Mouse (Mus musculus) hematopoietic multipotent progenitor cell, adult 10-12 weeks (in vitro differentiated cells): ENCODE results near the gene Eid1. TPM values are rescaled to one million over a fixed set of nuclear protein-coding genes. Genes with fewer than 3 reads are reported as not detected.

Experiments used
- polyA plus RNA-seq: library from polyadenylated mRNA; stranded (reverse); fragments of >175 nt; gene quantifications from 2 replicates; pipeline ENCODE4 v1.2.3, GENCODE M21; 2012; ENCODE audit warnings: low replicate concordance

The Eid1 gene
- polyA plus RNA-seq: 36.8 and 38.5 TPM in 2 replicates

DNA sequence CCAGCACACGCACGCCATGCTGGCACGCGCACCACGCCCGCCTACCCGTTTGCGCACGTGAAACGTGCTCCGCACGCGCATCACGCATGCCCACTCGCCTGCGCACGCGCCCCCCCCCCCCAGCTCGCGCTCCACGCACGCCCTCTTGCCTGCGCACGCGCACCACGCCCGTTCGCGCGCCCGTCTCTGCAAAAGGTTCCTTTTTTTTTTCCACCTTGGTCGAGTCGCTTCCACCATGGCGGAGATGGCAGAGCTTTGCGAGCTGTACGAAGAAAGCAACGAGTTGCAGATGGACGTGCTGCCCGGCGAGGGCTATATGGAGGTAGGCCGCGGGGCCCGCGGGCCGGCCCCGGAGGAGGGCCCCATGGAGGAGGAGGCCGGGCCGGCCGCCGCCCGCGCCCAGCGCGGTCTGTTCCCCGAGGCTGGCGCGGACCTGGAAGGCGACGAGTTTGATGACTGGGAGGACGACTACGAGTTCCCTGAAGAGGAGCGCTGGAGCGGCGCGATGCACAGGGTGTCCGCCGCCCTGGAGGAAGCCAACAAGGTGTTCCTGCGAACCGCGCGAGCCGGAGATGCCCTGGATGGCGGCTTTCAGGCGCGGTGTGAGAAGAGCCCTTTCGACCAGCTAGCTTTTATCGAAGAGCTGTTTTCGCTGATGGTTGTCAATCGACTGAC, at the start of gene Eid1:
Gene Eid1, plus strand, starts transcription at position 139 of the 675 bp plus-strand sequence.

DNA sequence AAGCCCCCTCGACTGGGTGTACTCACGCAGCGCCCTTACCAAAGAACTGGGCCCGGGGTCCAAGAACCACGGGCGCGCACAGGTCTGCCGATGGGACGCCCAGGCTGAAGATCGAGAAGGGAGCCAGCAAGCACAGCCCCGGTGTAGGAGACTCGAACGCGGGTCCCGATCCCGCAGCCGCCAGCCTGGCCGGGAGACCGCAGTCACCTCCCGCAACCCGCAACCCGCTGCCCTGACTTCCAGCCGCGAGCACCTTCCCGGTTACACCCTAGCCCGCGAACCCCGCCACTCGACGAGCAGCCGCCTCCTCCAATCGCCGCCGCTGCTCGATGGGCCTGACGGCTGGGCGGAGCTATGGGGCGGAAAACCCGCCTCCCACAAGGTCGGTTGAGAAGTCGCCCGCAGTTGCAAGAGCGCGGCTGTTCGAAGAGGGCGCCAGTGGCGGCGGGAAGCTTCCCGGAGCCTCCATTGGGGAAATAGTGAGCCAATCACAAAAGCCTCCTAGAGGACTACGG, 48.0 kb upstream of the Eid1 start, which contains the start of gene Cep152:
Gene Cep152, minus strand, starts transcription at position 277 of the 515 bp plus-strand sequence.

DNA sequence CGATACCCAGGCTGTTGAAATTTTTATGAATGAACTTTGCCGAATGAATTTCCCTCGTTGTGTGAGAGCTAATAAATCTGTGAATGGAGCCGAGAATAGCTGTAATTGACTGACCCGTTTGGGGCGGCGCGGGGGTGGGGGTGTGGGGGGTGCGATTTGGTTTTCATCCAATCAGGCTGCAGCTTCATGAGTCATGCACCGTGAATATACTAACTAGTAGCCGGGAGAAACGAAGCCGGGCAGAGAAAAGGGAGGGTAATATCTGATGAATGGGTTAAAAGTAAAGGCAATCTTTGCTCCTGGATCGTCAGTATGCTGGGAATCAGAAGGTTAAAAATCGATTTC, 51.2 kb downstream of the Eid1 start, which contains the start of gene Shc4:
Gene Shc4, minus strand, starts transcription at position 63 of the 345 bp plus-strand sequence.

Other genes with a start within 250 kb of the Eid1 start
- gene Gm9913, start 168.0 kb upstream of the Eid1 start, polyA plus RNA-seq: not detected in 2 replicates
- 0.02 and 0.17 TPM in 2 replicates for gene Fbn1, start 165.1 kb upstream of the Eid1 start, polyA plus RNA-seq
- 1.5 and 2.1 TPM in 2 replicates for gene Cep152, start 48.0 kb upstream of the Eid1 start, polyA plus RNA-seq
- gene Shc4, start 51.1 kb downstream of the Eid1 start, polyA plus RNA-seq: 0.04 and 0.18 TPM in 2 replicates
- 13.6 and 15.6 TPM in 2 replicates for gene Secisbp2l, start 109.8 kb downstream of the Eid1 start, polyA plus RNA-seq
- gene Galk2, start 186.0 kb downstream of the Eid1 start, polyA plus RNA-seq: 0.98 and 2.7 TPM in 2 replicates
- gene Cops2, start 186.0 kb downstream of the Eid1 start, polyA plus RNA-seq: 0.41 and 6.7 TPM in 2 replicates